Mouse (Mus musculus): Measurements from ENCODE around the gene Pigr. TPM values are rescaled to one million over a fixed set of nuclear protein-coding genes. Genes with fewer than 3 reads are reported as not detected.

Gene Pigr
- polyA plus RNA-seq, 1 experiment from 2014 or later: 0.15 TPM

GRCm38 (mm10) chr1:130835161-130835936 lies 8.9 kb downstream of the Pigr start:
- Histone ChIP-seq H3K4me1 (no peaks in the 10 kb centered on the region), H3K9me3 (no peaks in the 10 kb centered on the region), H3K9ac (no peak overlapping the region), H3K4me3 (no peak overlapping the region), H3K27ac (no peak overlapping the region), H3K36me3 (no peaks in the 10 kb centered on the region), H3K27me3 (no peaks in the 10 kb centered on the region), H3K4me2 (no peak overlapping the region)
- ATAC-seq (ENCODE audit: insufficient number of reproducible peaks, low FRiP score, low TSS enrichment, low read depth): no peak
- 75% methylated on average over 6 of the region's 6 CpGs for WGBS

GRCm38 (mm10) chr1:130838288-130838687 lies 11.8 kb downstream of the Pigr start:
- Histone ChIP-seq H3K9me3 (no peaks in the 10 kb centered on the region), H3K4me2 (no peak overlapping the region), H3K4me1 (no peaks in the 10 kb centered on the region), H3K9ac (no peak overlapping the region), H3K27me3 (no peaks in the 10 kb centered on the region), H3K27ac (no peak overlapping the region), H3K36me3 (no peaks in the 10 kb centered on the region), H3K4me3 (no peak overlapping the region)
- whole genome bisulfite sequencing: 66% methylated on average over 6 of the region's 6 CpGs
- no peak for ATAC-seq (ENCODE audit: insufficient number of reproducible peaks, low FRiP score, low TSS enrichment, low read depth)

GRCm38 (mm10) chr1:130840599-130841379 lies 14.3 kb downstream of the Pigr start:
- H3K36me3 ChIP-seq: no peaks in the 10 kb centered on the region
- H3K4me1 ChIP-seq: no peaks in the 10 kb centered on the region
- H3K4me3 ChIP-seq: no peak overlapping the region
- WGBS: 31% methylated on average over 8 of the region's 8 CpGs
- ATAC-seq (ENCODE audit: insufficient number of reproducible peaks, low FRiP score, low TSS enrichment, low read depth): no peak
- no peak overlapping the region for H3K27ac ChIP-seq
- H3K27me3 ChIP-seq: no peaks in the 10 kb centered on the region
- H3K4me2 ChIP-seq: no peak overlapping the region
- H3K9ac ChIP-seq: no peak overlapping the region
- no peaks in the 10 kb centered on the region for H3K9me3 ChIP-seq

GRCm38 (mm10) chr1:130841621-130842020 lies 15.1 kb downstream of the Pigr start:
- no peaks in the 10 kb centered on the region for H3K4me1 ChIP-seq
- H3K9me3 ChIP-seq: no peaks in the 10 kb centered on the region
- no peak for ATAC-seq (ENCODE audit: insufficient number of reproducible peaks, low FRiP score, low TSS enrichment, low read depth)
- no peak overlapping the region for H3K9ac ChIP-seq
- no peak overlapping the region for H3K4me2 ChIP-seq
- H3K27me3 ChIP-seq: no peaks in the 10 kb centered on the region
- no peaks in the 10 kb centered on the region for H3K36me3 ChIP-seq
- no peak overlapping the region for H3K4me3 ChIP-seq
- WGBS: 88% methylated on average over 7 of the region's 7 CpGs
- no peak overlapping the region for H3K27ac ChIP-seq

GRCm38 (mm10) chr1:130844516-130844915 lies 18.0 kb downstream of the Pigr start:
- Histone ChIP-seq H3K27ac (no peak overlapping the region), H3K9me3 (no peaks in the 10 kb centered on the region), H3K27me3 (no peaks in the 10 kb centered on the region), H3K4me1 (no peaks in the 10 kb centered on the region), H3K4me3 (no peak overlapping the region), H3K4me2 (no peak overlapping the region), H3K9ac (no peak overlapping the region), H3K36me3 (no peaks in the 10 kb centered on the region)
- no peak for ATAC-seq (ENCODE audit: insufficient number of reproducible peaks, low FRiP score, low TSS enrichment, low read depth)
- WGBS: 88% methylated on average over 7 of the region's 7 CpGs

GRCm38 (mm10) chr1:130849530-130850214 lies 23.2 kb downstream of the Pigr start:
- no peaks in the 10 kb centered on the region for H3K4me1 ChIP-seq
- ATAC-seq (ENCODE audit: insufficient number of reproducible peaks, low FRiP score, low TSS enrichment, low read depth): no peak
- H3K9ac ChIP-seq: no peak overlapping the region
- no peak overlapping the region for H3K4me3 ChIP-seq
- no peaks in the 10 kb centered on the region for H3K36me3 ChIP-seq
- no peaks in the 10 kb centered on the region for H3K9me3 ChIP-seq
- H3K4me2 ChIP-seq: no peak overlapping the region
- WGBS: 89% methylated on average over 10 of the region's 10 CpGs
- no peaks in the 10 kb centered on the region for H3K27me3 ChIP-seq
- no peak overlapping the region for H3K27ac ChIP-seq

- H3K4me1 ChIP-seq: no peaks in the 10 kb centered on the region
- no peak overlapping the region for H3K4me3 ChIP-seq
- no peaks in the 10 kb centered on the region for H3K36me3 ChIP-seq
- H3K27ac ChIP-seq: no peak overlapping the region
- H3K9ac ChIP-seq: no peak overlapping the region
- H3K4me2 ChIP-seq: no peak overlapping the region
- 88% methylated on average over 5 of the region's 5 CpGs for WGBS
- H3K27me3 ChIP-seq: no peaks in the 10 kb centered on the region
- no peaks in the 10 kb centered on the region for H3K9me3 ChIP-seq
- no peak for ATAC-seq (ENCODE audit: insufficient number of reproducible peaks, low FRiP score, low TSS enrichment, low read depth)
Measured at GRCm38 (mm10) chr1:130850405-130850804, 23.9 kb downstream of the Pigr start.

GRCm38 (mm10) chr1:130854819-130855218 lies 28.3 kb downstream of the Pigr start:
- Histone ChIP-seq H3K36me3 (no peaks in the 10 kb centered on the region), H3K27ac (no peak overlapping the region), H3K4me2 (no peak overlapping the region), H3K9me3 (no peaks in the 10 kb centered on the region), H3K4me3 (no peak overlapping the region), H3K9ac (no peak overlapping the region), H3K27me3 (no peaks in the 10 kb centered on the region), H3K4me1 (no peaks in the 10 kb centered on the region)
- 83% methylated on average over 9 of the region's 9 CpGs for WGBS
- no peak for ATAC-seq (ENCODE audit: insufficient number of reproducible peaks, low FRiP score, low TSS enrichment, low read depth)

- 74% methylated on average over 2 of the region's 2 CpGs for WGBS
- ATAC-seq (ENCODE audit: insufficient number of reproducible peaks, low FRiP score, low TSS enrichment, low read depth): no peak
- Histone ChIP-seq H3K9ac (no peak overlapping the region), H3K36me3 (no peaks in the 10 kb centered on the region), H3K4me1 (no peaks in the 10 kb centered on the region), H3K9me3 (no peaks in the 10 kb centered on the region), H3K27ac (no peak overlapping the region), H3K4me3 (no peak overlapping the region), H3K27me3 (no peaks in the 10 kb centered on the region), H3K4me2 (no peak overlapping the region)
Measured at GRCm38 (mm10) chr1:130855723-130856122, 29.2 kb downstream of the Pigr start.

GRCm38 (mm10) chr1:130857456-130857855 lies 31.0 kb downstream of the Pigr start:
- Histone ChIP-seq H3K4me1 (no peaks in the 10 kb centered on the region), H3K36me3 (no peaks in the 10 kb centered on the region), H3K27ac (no peak overlapping the region), H3K4me2 (no peak overlapping the region), H3K4me3 (no peak overlapping the region), H3K9ac (no peak overlapping the region), H3K27me3 (no peaks in the 10 kb centered on the region), H3K9me3 (no peaks in the 10 kb centered on the region)
- ATAC-seq (ENCODE audit: insufficient number of reproducible peaks, low FRiP score, low TSS enrichment, low read depth): no peak
- WGBS: 73% methylated on average over 4 of the region's 4 CpGs

GRCm38 (mm10) chr1:130864238-130864637 lies 37.8 kb downstream of the Pigr start:
- Histone ChIP-seq H3K9ac (no peak overlapping the region), H3K4me2 (no peak overlapping the region), H3K36me3 (no peaks in the 10 kb centered on the region), H3K4me3 (no peak overlapping the region), H3K9me3 (no peaks in the 10 kb centered on the region), H3K4me1 (no peaks in the 10 kb centered on the region), H3K27ac (no peak overlapping the region), H3K27me3 (no peaks in the 10 kb centered on the region)
- WGBS: 78% methylated on average over 4 of the region's 4 CpGs
- no peak for ATAC-seq (ENCODE audit: insufficient number of reproducible peaks, low FRiP score, low TSS enrichment, low read depth)

GRCm38 (mm10) chr1:130864741-130865140 lies 38.3 kb downstream of the Pigr start:
- Histone ChIP-seq H3K27ac (no peak overlapping the region), H3K4me2 (no peak overlapping the region), H3K9me3 (no peaks in the 10 kb centered on the region), H3K4me3 (no peak overlapping the region), H3K9ac (no peak overlapping the region), H3K36me3 (no peaks in the 10 kb centered on the region), H3K27me3 (no peaks in the 10 kb centered on the region), H3K4me1 (no peaks in the 10 kb centered on the region)
- no peak for ATAC-seq (ENCODE audit: insufficient number of reproducible peaks, low FRiP score, low TSS enrichment, low read depth)
- 79% methylated on average over 5 of the region's 5 CpGs for WGBS
